Mouse (Mus musculus): ENCODE measurements around the gene Zfyve9. TPM values are rescaled to one million over a fixed set of nuclear protein-coding genes. Genes with fewer than 3 reads are reported as not detected.
A peak's percentile ranks its signal among the peaks of the same experiment; 100 is the strongest.

Zfyve9 gene
- polyA plus RNA-seq, 2 experiments = 0.32 to 0.56 TPM

GRCm38 (mm10) chr4:108631616-108632015, 149.0 kb downstream of the Zfyve9 start:
- DNase-seq (ENCODE audit: low read depth in 3 of 3, low spot score in 3 of 3) = no peak
- Histone ChIP-seq H3K36me3 (replicated peaks; ENCODE audit: control insufficient read depth, insufficient read depth, low read depth) (peaks cover 10% of the 10 kb centered on the region; the same call in 1 of the 2 replicates), H3K27me3 (ENCODE audit: control insufficient read depth, insufficient read depth, low read length) (no peaks in the 10 kb centered on the region), H3K4me2 (ENCODE audit: low read depth) (no peak overlapping the region), H3K9me3 (ENCODE audit: control insufficient read depth, low read length) (no peaks in the 10 kb centered on the region), H3K9ac (replicated peaks) (no peak overlapping the region), H3K27ac (no peak overlapping the region), H3K4me1 (replicated peaks; ENCODE audit: control insufficient read depth in 2 of 2, insufficient read depth in 2 of 2, low read length in 1 of 2) (no peaks in the 10 kb centered on the region), H3K4me3 (ENCODE audit: insufficient read depth in 1 of 2, low read depth in 2 of 2, low read length in 2 of 2) (no peak overlapping the region)
- TF ChIP-seq EP300 (IDR thresholded peaks at IDR 0.05; ENCODE audit: low read depth) (no peak), CTCF (IDR thresholded peaks at IDR 0.05; ENCODE audit: low read depth) (no peak)
- ATAC-seq (ENCODE audit: insufficient read depth) = no peak
- 75% methylated on average over 4 of the region's 4 CpGs for WGBS (ENCODE audit: insufficient replicate concordance)

GRCm38 (mm10) chr4:108630096-108630495, 150.5 kb downstream of the Zfyve9 start:
- no peak overlapping the region for H3K9ac ChIP-seq (replicated peaks)
- ATAC-seq (ENCODE audit: insufficient read depth) = no peak
- no peaks in the 10 kb centered on the region for H3K9me3 ChIP-seq (ENCODE audit: control insufficient read depth, low read length)
- no peaks in the 10 kb centered on the region for H3K27me3 ChIP-seq (ENCODE audit: control insufficient read depth, insufficient read depth, low read length)
- peaks cover 18% of the 10 kb centered on the region for H3K36me3 ChIP-seq (replicated peaks; ENCODE audit: control insufficient read depth, insufficient read depth, low read depth)
- no peak for TF ChIP-seq CTCF (IDR thresholded peaks at IDR 0.05; ENCODE audit: low read depth)
- no peak for TF ChIP-seq EP300 (IDR thresholded peaks at IDR 0.05; ENCODE audit: low read depth)
- no peak overlapping the region for H3K4me3 ChIP-seq (ENCODE audit: insufficient read depth in 1 of 2, low read depth in 2 of 2, low read length in 2 of 2)
- H3K4me1 ChIP-seq (replicated peaks; ENCODE audit: control insufficient read depth in 2 of 2, insufficient read depth in 2 of 2, low read length in 1 of 2) = no peaks in the 10 kb centered on the region
- no peak overlapping the region for H3K4me2 ChIP-seq (ENCODE audit: low read depth)
- no peak overlapping the region for H3K27ac ChIP-seq
- 80% methylated on average over 9 of the region's 9 CpGs for WGBS (ENCODE audit: insufficient replicate concordance)
- no peak for DNase-seq (ENCODE audit: low read depth in 3 of 3, low spot score in 3 of 3)

- no peaks in the 10 kb centered on the region for H3K9me3 ChIP-seq (ENCODE audit: control insufficient read depth, low read length)
- H3K4me1 ChIP-seq (replicated peaks; ENCODE audit: control insufficient read depth in 2 of 2, insufficient read depth in 2 of 2, low read length in 1 of 2) = no peaks in the 10 kb centered on the region
- DNase-seq (ENCODE audit: low read depth in 3 of 3, low spot score in 3 of 3) (no peak), ATAC-seq (ENCODE audit: insufficient read depth) (no peak)
- no peak overlapping the region for H3K4me2 ChIP-seq (ENCODE audit: low read depth)
- 88% methylated on average over 7 of the region's 7 CpGs for WGBS (ENCODE audit: insufficient replicate concordance)
- no peak overlapping the region for H3K4me3 ChIP-seq (ENCODE audit: insufficient read depth in 1 of 2, low read depth in 2 of 2, low read length in 2 of 2)
- H3K9ac ChIP-seq (replicated peaks) = no peak overlapping the region
- TF ChIP-seq EP300 (IDR thresholded peaks at IDR 0.05; ENCODE audit: low read depth) (no peak), CTCF (IDR thresholded peaks at IDR 0.05; ENCODE audit: low read depth) (no peak)
- H3K27ac ChIP-seq = no peak overlapping the region
- no peaks in the 10 kb centered on the region for H3K27me3 ChIP-seq (ENCODE audit: control insufficient read depth, insufficient read depth, low read length)
- H3K36me3 ChIP-seq (replicated peaks; ENCODE audit: control insufficient read depth, insufficient read depth, low read depth) = peaks cover 18% of the 10 kb centered on the region
These were observed 151.2 kb downstream of the Zfyve9 start for GRCm38 (mm10) chr4:108629363-108629880.

GRCm38 (mm10) chr4:108627066-108627465, 153.5 kb downstream of the Zfyve9 start:
- no peak for ATAC-seq (ENCODE audit: insufficient read depth)
- peaks cover 18% of the 10 kb centered on the region for H3K36me3 ChIP-seq (replicated peaks; ENCODE audit: control insufficient read depth, insufficient read depth, low read depth)
- no peaks in the 10 kb centered on the region for H3K27me3 ChIP-seq (ENCODE audit: control insufficient read depth, insufficient read depth, low read length)
- TF ChIP-seq CTCF (IDR thresholded peaks at IDR 0.05; ENCODE audit: low read depth) = no peak
- TF ChIP-seq EP300 (IDR thresholded peaks at IDR 0.05; ENCODE audit: low read depth) = no peak
- no peak overlapping the region for H3K9ac ChIP-seq (replicated peaks)
- no peaks in the 10 kb centered on the region for H3K4me1 ChIP-seq (replicated peaks; ENCODE audit: control insufficient read depth in 2 of 2, insufficient read depth in 2 of 2, low read length in 1 of 2)
- no peak overlapping the region for H3K4me3 ChIP-seq (ENCODE audit: insufficient read depth in 1 of 2, low read depth in 2 of 2, low read length in 2 of 2)
- no peak overlapping the region for H3K4me2 ChIP-seq (ENCODE audit: low read depth)
- H3K9me3 ChIP-seq (ENCODE audit: control insufficient read depth, low read length) = no peaks in the 10 kb centered on the region
- 74% methylated on average over 5 of the region's 5 CpGs for WGBS (ENCODE audit: insufficient replicate concordance)
- H3K27ac ChIP-seq = no peak overlapping the region
- DNase-seq (ENCODE audit: low read depth in 3 of 3, low spot score in 3 of 3) = no peak

- Histone ChIP-seq H3K4me1 (replicated peaks; ENCODE audit: control insufficient read depth in 2 of 2, insufficient read depth in 2 of 2, low read length in 1 of 2) (peaks cover 5 to 9% of the 10 kb centered on the region in 2 experiments; a peak in 3 of 4 replicates), H3K9ac (replicated peaks) (no peak overlapping the region), H3K9me3 (ENCODE audit: control insufficient read depth, low read length) (no peaks in the 10 kb centered on the region), H3K4me2 (ENCODE audit: low read depth) (no peak overlapping the region), H3K27me3 (ENCODE audit: control insufficient read depth, insufficient read depth, low read length) (no peaks in the 10 kb centered on the region), H3K36me3 (replicated peaks; ENCODE audit: control insufficient read depth, insufficient read depth, low read depth) (peaks cover 8% of the 10 kb centered on the region), H3K4me3 (ENCODE audit: insufficient read depth in 1 of 2, low read depth in 2 of 2, low read length in 2 of 2) (no peak overlapping the region), H3K27ac (no peak overlapping the region)
- no peak for ATAC-seq (ENCODE audit: insufficient read depth)
- DNase-seq (ENCODE audit: low read depth in 3 of 3, low spot score in 3 of 3) = no peak
- TF ChIP-seq EP300 (IDR thresholded peaks at IDR 0.05; ENCODE audit: low read depth) (no peak), CTCF (IDR thresholded peaks at IDR 0.05; ENCODE audit: low read depth) (peak; percentile 55)
- 83% methylated on average over 6 of the region's 6 CpGs for WGBS (ENCODE audit: insufficient replicate concordance)
These were observed 159.1 kb downstream of the Zfyve9 start for GRCm38 (mm10) chr4:108621504-108621903.
